Mouse (Mus musculus) heart, adult 9 months (tissue): ENCODE results near the gene Sycn.
"Not testable (repeated sequence)": the region's sequence is repeated elsewhere in the genome, so short reads cannot be mapped to it uniquely, and the experiment has no call there.

Source experiments
- DNase-seq, 2 experiments: peaks; one replicate each; pipeline ENCODE4 v3.0.0; 2022; ENCODE audit warnings: low spot score in 2 of 2

Gene Sycn

DNA sequence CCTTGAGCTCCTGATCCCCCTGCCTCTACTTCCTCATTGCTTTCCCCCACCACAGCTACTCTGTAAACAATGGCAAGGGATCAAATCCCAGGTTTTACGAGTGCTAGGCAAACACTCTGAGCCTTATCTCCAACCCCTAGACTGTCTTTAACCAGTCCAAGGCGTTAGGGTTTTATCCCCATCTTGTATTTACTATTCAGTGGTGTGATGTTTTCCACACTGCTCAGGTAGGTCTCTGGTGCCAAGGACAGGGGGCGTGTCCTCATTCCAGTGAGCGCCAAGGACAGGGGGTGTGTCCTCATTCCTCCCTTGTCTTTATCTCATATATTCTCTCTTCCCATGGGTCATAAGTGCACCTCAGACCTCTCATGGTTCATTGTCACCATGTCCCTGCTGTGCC lies at the start of gene Sycn:
Gene Sycn, plus strand, starts transcription at position 360 of the 400 bp plus-strand sequence.
- no peak for DNase-seq

DNA sequence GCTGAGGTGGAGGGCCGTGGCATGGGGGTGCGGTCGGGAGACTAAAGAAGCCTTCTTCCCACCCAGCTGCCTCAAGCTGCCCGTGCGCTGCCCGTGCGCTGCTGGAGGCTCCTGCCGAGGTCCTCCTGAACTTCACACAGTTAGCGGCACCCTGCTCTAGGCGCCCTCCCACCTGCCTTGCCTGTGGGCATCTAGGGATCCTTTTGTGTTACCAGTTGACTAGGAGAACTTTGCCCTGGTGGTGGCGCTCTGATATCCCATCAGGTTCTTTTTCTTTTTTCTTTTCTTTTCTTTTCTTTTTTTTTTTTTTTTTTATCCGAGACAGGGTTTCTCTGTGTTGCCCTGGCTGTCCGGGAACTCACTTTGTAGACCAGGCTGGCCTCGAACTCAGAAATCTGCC lies 49.8 kb upstream of the Sycn start:
- no peak for DNase-seq

DNA sequence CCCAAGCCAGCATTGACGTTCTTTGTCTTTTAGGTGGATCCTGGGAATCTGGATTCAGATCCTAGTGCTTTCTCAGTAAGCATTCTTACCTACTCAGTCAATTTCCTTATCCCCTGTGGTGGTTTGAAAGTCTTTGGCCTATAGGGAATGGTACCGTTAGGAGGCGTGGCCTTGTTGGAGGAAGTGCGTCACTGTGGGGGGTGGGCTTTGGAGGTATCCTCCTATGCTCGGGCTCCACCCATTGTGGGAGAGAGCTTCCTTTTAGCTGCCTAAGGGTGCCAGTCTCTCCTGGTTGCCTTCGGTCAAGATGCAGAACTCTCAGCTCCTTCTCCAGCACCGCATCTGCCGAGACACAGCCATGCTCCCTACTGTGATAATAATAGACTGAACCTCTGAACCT lies 48.4 kb upstream of the Sycn start:
- DNase-seq, result no peak

DNA sequence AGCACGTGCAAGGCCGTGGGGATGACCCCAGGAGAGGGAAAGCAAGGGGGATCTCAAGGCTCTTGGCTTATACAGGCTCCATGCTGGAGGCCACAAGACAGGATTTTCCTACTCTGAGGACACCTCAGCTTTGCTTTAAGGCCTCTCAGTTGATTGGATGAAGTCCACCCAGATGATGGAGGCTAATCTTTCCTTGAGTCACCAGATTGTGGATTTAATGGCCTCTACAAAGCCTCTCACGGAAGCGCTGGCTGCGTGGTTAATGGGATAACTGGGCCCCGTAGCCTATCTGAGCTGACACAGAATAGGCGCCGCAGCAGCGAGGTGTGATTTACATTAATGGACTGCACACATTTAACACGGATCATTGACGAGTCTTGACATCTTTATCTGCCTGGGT lies 45.3 kb upstream of the Sycn start:
- no peak for DNase-seq

DNA sequence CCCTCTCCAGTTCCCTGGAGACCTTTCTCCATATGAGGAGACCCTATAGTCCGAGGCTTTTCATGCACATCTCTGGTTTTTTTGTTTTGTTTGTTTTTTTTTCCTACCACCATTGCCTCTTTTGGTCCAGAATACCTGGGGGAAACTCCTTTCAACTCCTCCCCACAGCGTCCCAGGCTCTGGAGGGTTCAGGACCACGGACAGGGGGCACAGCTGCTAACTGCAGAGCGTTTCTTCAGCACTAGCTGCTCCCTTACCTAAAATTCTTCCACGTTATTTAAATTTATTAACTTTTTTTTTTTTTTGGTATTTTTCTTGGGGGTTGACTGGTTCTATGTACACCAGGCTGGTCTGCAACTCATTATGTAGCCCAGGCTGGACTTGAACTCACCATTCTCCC lies 35.1 kb upstream of the Sycn start:
- DNase-seq, result no peak

DNA sequence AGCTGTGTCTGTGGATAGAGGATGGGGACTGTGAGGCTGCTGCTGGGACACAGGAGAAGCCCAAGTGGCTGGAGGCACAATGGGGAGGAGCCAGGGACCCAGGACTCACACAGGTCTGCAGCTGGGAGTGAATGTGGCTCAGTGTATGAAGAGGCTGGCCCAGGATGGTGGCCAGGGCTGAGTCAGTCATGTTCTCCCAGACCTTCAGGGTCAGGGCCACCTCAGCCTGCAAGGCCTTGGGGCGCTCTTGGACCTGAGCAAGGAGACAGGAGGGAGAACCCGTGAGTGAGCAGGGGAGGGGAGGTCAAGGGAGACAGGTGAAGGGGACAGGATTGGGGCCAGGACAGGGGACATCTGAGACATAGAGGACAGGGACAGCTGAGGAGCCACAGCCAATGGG lies 31.6 kb upstream of the Sycn start:
- DNase-seq, result not testable (repeated sequence)

DNA sequence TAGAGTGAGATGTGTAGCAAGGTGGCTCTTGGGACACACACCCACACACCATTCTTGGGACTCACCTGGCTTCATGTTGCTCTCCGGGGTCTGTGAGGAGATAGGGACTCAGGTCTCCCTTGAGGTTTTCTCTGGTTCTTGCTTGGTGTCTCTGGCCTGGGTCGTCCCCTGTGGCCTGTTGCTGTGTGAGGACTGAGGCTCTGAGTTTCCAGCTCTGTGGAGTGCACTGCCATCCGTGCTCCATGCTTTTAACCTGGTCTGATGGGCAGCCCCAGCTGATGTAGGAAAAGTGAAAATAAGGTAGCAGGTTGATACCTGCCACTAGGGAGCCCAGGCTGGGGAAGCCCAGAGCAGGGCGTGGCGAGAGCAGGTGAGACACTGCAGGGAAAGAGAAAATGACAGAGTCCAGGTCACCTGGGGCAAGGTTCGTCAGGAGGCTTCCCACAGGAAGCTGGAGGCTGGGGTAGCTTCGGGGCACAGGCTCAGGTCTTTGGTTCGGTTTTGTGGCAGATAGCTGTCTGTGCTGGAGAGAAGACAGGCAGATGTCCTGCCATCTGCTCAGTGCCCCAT lies 30.2 kb upstream of the Sycn start, which contains the start of gene Ifnl2:
Gene Ifnl2, minus strand, starts transcription at position 51 of the 570 bp plus-strand sequence.
- not testable (repeated sequence) for DNase-seq

DNA sequence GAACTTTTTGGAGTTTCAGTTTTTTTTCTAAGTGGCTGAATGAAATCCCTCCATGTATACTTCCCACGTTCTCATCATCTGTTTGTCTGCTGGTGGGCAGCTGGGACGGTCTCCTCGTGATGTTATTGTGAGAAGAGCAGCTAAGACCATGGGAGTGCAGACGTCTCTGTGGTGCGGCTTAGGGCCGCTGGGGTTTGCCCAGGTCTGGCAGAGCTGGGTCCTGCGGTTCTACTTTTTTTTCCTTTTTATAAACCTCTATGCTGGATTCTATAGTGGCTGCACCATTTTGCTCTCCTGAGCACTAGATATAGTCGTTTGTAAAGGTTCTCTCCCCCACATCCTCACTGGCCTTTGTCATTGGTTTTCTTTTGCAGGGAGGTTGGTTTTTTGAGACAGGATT lies 29.2 kb upstream of the Sycn start:
- no peak for DNase-seq

DNA sequence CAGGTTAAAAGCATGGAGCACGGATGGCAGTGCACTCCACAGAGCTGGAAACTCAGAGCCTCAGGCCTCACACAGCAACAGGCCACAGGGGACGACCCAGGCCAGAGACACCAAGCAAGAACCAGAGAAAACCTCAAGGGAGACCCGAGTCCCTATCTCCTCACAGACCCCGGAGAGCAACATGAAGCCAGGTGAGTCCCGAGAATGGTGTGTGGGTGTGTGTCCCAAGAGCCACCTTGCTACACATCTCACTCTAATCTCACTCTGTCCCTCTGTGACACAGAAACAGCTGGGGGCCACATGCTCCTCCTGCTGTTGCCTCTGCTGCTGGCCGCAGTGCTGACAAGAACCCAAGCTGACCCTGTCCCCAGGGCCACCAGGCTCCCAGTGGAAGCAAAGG lies 18.1 kb upstream of the Sycn start, which contains the start of gene Ifnl3:
Gene Ifnl3, plus strand, starts transcription at position 301 of the 400 bp plus-strand sequence.
- DNase-seq, result not testable (repeated sequence)

DNA sequence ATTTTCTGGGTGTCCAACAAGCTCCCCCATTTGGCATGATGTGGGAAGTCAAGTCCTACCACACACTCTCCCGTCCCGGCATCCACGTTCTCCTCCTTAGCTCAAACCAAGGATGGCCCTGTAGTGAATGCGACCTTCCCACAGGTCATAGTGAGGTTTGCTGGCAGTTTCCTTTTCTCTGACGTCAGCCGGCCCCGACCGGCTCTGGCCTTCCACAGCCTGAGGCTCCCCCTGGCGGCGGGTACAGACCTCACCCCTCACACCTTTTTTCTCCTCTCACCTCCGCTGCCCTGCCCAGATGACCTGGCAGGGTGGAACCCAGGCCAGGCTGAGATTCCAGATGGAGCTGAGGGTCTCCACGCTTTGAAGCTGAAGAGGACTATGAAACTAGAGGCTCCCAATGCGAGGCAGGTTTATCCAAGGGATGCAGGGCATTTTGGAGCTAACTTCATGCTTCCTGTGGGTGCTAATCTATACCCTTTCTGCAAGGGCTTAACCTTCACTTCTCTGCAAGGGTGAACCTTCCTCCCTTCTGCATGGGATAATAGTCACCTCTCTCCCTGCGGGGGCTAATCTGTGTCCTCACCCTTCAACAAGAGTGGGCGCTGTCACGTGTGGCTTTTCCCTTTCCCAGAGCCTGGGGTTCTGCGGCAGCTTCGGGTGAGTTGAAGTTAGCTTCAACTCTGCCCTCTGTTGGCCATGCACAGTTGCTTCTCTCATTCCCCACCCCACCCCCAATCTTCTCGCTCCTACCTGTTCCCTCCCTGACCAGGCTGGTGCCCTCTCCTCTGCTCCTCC lies 12.6 kb upstream of the Sycn start:
- peak; percentile 60 to 61 for DNase-seq

DNA sequence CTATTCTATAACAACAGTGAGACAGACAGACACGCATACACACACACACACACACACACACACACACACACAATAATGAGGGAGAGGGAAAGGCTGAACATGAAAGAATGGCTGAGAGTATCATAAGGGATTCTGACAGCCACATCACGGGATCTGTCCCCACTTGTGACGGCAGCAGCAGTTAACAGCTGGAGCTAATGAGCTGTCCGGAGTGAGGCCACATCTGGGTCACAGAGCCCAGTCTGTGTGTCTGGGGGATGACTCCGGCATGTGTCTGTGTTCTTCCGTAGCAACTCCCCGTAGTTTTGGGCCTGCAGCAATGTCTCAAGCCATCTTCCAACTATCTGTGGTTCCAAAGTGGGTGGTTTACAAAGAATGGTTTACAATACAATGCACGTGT lies 8.7 kb upstream of the Sycn start:
- no peak for DNase-seq

DNA sequence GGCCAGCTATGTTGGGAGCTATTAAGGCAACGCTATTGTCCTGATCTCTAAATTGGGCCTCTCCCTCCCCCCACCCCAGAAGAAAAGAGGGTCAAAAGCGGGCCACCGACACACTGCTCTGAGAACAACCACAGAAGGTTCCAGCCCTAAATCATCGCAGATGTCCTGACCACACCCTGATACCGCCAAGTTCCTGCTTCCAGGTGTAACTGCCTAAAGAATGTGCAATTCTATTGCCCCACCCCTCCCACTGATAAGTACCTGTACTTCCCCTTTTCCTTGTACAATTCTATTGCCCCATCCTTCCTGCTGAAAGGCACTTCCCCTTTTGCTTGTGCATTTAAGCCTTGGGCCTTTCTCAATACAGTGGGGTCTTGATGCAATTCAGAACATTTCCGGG lies 1.8 kb upstream of the Sycn start:
- not testable (repeated sequence) for DNase-seq

DNA sequence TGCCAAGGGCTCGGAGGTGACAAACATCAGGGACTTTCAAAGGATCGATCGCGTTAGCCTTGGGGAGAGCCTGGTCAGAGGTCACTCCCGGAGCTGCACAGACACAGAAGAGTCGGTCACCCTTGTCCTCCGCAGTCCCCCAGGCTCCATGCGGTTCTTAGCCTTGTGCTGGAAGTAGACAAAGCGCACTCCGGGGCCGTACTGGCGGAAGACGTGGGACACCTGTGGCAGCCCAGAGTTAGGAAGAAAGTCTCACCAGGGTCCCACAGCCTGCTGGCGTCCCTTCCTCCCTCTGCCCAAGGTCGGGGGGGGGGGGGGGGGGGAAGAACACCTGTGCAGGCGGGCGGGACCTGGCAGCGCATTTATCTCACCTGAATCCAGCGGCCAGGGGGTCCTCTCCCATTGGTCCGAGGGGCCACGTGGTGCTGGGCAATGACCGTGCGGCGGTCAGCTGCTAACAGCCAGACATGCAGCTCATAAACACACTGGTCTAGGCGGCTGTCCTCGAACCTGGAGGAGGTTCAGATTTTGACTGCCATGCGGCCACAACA lies 3.4 kb downstream of the Sycn start:
- no peak for DNase-seq

DNA sequence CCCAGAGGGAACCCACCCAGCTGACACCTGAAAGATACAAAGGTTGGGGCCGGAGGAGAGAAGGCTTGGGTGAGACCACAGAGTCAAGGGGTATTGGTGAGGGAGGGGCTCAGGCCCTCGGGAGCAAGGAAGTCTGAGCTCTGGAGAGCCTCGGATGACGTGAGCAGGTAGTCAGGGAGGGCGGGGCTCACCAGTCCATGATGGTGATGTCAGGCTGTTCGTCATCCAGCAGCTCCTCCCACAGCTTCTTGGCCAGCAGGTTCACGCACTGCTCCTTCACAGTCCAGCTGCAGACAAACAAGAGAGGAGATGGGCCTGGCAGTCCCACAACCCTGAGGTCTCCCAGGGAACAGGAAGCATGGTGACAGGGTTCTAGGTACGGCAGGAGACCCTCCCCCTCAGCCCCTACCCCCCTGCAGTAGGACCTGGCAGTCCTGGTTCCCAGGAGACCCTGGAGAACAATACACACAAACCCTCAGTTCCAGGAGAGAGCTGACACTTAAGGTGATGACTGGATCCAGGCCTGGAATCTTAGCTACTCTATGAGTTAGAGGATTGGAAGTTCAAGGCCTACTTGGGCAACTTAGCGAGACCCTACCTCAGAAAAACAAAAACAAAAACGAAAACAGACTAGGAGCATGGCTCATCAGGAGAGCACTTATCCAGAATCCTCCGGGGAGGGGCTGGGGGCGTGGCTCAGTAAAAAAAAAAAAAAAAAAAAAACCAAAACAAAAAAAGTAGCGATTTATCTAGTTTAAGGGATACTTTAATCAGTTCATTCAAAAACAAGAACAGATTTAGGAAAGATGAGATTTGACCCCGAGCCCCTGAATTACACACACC lies 4.6 kb downstream of the Sycn start:
- DNase-seq, result no peak

DNA sequence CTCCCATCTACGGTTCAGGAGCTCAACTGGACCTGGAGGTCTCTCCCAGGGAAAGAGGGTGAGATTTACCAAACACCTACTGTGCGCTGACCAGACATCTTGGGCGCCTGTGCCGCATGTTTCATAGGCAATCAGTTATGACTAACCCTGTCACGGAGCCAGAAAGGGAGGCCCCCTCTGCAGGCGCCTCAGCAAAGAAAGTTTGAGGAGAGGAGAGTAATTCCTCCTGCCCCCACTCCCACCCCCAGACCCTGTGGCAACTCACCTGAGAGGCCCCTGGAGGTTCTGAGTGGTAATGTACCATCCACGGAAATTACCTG lies 5.2 kb downstream of the Sycn start:
- no peak for DNase-seq

DNA sequence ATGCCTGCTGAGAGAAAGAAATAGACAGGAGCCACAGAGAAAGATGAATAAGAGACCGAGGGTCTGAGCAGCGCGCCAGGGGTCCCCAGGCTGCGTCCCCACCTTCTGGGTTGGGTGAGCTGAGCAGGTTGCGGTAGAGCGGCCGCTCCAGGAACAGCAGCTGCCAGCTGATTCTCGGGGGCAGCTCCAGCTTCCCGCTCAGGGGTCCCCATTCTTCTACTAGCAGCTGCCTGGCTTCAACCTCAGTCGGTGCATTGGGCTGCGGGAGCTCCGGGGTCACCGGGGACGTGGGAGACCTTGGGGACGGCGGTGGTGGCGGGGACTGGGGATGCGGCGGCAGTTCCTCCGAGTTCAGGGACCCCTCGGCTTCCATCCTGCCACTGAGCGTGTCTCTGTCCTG lies 6.0 kb downstream of the Sycn start:
- DNase-seq, result no peak

DNA sequence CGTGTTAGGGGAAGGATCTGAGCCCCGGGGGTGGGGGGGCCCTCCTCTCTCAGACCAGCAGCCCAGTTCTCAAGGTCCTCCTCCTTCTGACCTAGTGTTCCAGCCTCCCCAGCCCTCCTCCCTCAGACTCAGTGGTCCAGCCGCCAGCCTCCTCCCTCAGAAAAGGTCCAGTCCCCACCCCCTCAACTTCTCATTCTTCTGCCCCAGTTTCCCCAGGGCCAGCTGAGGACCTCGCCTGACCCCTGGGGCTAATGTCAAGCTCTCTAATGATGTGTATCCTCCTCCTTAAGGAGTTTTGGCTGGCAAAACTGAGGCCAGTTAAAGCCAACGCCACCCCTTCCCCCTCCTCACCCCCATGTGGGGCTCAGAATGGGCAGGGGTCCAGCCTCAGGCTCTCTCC lies 6.5 kb downstream of the Sycn start, which contains the start of gene Nccrp1:
Gene Nccrp1, minus strand, starts transcription at position 101 of the 400 bp plus-strand sequence.
- no peak for DNase-seq

DNA sequence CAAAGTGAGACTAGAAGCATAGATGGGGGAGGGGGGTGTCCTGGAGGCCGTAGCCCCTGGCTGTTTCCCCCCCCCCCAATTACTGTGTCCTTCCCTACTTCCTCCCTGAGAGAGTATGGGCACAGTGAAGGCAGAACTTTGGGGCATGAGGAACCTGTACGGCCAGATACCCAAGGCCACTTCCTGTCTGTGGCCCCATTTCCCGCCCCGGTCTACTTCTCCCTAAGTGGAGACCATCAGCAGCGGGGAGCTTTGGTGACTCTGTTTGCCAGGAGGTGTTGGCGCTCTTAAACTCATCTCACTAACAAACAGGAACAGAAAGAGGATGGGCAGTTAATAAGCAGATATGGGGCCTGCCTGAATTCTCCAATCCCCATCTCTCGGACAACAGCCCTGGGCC lies 6.9 kb downstream of the Sycn start:
- no peak for DNase-seq

DNA sequence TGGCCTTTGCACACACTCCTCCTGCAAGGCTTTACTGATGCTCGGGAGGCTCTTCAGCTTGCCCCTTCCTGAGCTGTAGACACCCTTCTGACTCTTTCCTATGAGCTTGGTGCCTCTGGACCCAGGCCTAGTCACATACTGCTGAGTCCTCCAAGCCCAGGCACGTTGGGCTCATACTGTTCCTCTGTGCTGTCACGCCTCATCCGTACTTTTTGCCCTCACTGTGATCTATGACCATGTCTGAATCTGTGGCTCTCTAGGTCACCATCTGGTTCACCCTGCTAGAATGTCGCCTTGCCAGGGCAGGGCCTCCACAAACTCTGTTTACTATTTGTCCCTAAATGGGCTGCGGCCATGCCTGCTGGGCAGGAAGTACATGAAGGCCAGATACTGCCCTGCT lies 12.4 kb downstream of the Sycn start:
- DNase-seq, result no peak

DNA sequence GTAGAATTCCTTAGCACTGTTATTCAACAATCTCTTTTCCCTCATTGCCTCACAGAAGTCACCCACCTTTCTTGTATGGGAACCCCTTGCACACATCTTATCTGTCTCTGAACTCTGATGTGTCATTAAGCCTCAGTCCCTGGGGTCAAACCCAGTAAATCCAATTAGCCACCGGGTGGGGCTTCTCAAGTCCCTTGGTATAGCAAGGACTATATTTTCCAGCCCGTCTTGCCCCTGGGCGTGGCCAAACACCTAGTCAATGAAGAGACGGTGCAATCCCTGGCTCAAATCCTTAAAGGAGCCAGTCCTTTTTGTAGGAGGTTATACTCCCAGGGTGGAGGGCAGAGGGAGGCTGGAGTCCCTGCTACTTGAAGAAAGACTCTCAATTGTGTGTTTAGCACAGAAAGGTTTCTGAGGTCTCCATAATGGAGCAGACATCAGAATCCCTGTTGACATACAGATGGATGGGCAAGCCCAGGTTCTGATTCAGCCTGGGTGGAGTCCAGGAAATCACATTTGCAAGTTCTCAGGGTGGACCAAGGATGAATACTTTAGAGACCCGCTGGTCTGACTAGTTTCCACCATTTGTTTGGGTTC lies 15.4 kb downstream of the Sycn start:
- DNase-seq, result no peak

DNA sequence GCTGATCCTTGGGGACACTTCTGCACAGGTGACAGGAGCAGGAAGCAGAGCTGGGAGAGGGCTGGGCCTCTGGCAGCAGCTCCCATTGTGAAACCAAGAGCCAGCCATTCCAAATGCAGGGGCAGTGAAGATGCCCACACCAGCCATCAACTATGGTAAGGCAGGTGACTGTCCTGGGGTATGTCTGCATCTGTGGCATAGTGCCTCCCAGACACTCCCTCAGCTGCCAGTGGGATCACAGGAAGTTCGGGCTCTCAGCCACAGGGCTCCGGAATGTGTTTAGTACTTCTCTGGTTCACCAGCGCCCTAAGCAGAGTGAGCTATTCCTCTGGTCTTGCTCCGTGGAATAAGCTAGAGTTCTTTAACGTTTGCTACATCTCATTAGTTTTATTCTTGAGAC lies 16.4 kb downstream of the Sycn start:
- no peak for DNase-seq

DNA sequence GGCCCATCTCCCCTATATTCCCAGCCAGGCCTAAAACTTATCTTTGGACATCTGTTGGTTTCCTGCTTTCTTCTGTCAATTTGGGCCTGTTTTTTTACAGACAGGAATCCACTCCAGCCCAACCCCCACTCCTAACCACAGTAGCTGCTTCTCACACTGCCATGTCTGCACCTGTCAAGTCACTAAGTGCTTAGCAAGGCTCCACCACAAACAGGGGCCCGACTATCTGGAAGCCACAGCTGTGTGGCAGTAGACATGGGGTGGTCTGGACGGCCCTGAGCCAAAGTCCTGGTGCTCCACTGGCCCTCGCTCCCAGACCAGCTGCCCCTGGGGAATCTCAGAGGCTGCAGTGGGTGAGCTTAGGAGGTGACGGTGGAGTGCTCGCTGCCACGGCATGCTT lies 17.0 kb downstream of the Sycn start:
- no peak for DNase-seq
